Mouse (Mus musculus) fibroblast of lung, adult 2 months (primary cell): ENCODE results near the gene Fam189a2.

Source experiments
- DNase-seq: peaks from one replicate; pipeline ENCODE4 v3.0.0-alpha.2; 2011; ENCODE audit warnings: low read depth

Gene Fam189a2

DNA sequence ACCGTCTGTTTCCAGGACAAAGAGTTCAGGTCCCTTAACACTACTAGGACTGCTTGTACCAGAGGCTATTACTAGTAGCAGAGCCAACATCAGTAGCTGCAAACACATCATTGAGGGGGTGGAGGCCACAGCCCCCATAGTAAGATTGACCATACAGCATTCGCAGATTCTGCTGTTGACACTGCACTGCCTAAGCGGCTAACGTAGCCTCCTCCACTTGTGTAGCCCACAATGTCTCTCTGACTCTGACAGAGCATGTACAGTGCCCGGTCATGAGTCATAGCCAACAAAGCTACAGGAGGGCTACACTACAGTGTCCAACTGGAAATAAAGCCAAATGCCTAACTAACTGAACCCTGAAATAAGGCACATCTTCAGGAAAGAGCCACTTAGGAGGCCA, 105.3 kb downstream of the Fam189a2 start:
- no peak for DNase-seq

DNA sequence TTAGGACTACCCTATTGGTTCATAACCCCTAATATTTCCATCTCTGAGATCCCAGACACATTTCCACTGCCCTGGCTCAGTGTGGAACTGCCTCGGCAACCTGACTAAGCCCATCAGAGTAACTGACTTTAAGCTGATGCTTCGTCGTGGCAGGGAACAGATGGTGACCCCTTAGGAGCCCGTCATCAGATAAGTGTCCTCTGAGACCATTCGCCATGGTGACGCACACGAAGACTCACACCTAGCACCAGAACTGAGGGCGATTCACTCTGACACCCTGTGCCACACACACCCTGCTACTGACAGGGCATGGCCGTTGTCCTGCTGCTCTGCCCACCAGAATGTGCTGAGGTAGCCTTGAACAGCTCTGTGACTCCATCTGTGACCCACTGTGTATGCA, 106.0 kb downstream of the Fam189a2 start:
- DNase-seq, result no peak

DNA sequence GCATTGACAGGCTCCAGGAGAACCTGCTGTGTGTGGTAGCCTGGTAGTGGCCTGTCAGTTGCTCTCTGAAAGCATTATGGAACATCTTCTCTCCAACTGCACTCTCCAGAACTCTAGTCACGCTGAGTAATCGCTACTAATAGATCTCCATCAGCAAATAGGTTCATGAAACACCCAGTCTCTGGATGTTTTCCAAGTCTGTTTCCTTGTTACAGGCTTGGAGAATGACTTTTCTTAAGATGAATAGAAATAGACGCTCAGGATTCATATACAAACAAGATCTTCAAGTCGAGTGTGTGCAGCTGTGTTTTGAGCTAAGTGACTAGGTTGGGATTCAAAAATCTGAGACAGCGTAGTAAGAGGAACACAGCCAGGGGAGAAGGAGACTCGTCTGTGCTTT, 106.8 kb downstream of the Fam189a2 start:
- DNase-seq, result no peak
